Mouse (Mus musculus) cerebellum, postnatal 14 days (tissue): ENCODE data around the gene Fndc4.

Experiments used
- DNase-seq, 2 experiments: peaks; one replicate each; pipeline ENCODE4 v3.0.0; 2021; ENCODE audit warnings: mixed read lengths in 2 of 2

Gene Fndc4

DNA sequence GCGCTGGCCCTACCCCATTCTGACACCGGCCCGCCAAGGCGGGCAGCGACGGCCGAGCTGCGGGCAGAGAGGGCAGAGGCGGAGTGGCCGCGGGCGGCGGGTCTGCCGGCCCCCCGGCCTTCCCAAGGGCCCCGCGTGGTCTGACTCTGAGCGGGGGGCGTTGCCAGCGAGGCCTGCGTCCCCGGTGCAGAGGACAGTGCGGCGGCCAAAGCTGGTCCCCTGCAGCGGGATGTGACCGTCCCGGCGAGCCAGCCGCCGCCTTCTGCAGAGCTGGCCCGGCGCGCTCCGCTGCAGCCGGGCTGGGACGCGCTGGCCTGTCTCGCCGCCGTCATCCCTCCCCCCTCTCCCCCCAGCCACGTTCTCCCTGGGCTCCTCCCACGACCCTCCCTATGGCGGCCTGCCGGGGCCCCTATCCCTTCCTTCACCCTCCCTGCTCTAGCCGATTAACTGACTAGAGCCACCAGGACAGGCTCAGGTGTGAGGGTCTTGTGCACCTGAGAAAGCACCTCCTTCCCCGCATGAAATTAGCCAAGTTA lies at the start of gene Fndc4:
Fndc4 (minus strand) TSS at position 475 of the 536 bp plus-strand sequence.
- DNase-seq = peak; percentile 79 to 81

DNA sequence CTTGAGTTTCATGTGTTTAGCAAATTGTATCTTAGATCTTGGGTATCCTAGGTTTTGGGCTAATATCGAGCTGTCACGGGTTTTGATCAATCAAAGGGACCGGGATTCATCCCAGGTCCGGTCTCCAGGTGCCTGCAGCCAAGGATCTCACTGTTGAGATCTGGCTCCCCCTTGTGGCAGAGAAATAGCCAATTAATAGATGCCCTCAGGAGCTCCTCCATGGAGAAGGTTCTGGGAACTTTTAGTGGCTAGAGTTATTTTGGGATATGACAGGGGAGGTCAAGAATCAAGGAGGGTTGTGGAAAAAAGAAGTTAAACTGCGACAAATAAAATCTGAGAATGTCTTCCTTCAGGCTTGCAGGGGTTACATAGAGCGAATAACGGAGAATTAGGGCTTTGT lies 32.4 kb upstream of the Fndc4 start:
- DNase-seq = peak; percentile 77 to 79

- DNase-seq = peak; percentile 3 to 14
Measured at GRCm38 (mm10) chr5:31326850-31327249, 31.0 kb upstream of the Fndc4 start.

DNA sequence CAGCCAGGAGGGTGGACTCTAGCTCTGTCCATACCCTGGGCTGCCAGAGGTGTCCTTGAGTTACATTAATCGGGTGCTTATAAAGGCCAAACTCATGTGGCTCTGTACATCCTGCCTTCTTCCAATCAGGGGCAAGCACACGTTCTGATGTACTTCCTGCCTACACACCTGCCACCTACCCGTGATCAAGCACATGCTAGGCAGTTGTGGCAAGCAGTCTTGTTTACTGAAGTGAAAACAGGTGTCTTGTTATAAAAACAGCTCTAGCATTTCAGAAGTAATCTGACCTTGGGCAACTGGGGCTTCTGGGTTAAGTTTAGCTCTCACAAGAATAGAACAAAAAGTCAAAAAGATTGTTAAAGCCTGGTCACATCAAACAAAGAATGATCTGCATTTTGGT lies 28.2 kb upstream of the Fndc4 start:
- no peak for DNase-seq

GRCm38 (mm10) chr5:31322776-31323175 lies 26.9 kb upstream of the Fndc4 start:
- no peak for DNase-seq

GRCm38 (mm10) chr5:31312806-31313205 lies 16.9 kb upstream of the Fndc4 start:
- DNase-seq = no peak

GRCm38 (mm10) chr5:31303093-31303492 lies 7.2 kb upstream of the Fndc4 start:
- no peak for DNase-seq

GRCm38 (mm10) chr5:31301866-31302265 lies 6.0 kb upstream of the Fndc4 start:
- no peak for DNase-seq

DNA sequence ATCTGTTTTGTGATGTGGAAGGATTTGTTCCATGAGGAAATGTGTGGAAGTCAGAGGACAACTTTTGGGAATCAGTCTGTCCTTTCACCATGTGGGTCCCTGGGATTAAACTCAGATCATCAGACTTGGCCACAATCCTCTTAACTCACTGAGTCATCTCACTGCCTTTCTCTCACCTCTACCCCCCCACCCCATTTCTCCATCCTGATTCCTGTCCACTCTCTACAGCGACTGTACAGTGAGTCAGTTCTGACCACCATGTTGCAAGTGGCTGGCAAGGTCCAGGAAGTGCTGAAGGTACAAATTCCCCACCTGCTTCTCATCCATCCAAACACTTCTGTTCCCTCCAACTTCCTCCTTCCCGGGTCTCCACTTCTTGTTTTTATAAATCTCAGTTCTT lies 2.6 kb upstream of the Fndc4 start:
- no peak for DNase-seq

DNA sequence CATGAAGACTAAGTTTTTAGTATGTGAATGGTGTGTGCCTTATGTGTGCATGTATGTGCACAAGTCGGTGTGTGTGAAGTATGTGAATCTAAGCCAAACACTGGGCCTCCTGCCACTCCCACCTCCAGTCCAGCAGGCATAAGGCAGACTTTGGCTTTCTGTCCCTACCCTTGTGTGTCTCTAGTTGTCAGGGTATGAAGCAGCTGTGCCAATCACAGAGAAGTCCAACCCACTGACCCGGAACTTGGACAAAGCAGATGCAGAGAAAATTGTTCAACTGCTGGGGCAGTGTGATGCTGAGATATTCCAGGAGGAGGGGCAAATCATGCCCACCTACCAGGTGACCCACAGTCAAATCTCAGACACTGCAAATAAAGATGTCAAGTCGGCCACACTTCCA lies 2.1 kb upstream of the Fndc4 start:
- no peak for DNase-seq

DNA sequence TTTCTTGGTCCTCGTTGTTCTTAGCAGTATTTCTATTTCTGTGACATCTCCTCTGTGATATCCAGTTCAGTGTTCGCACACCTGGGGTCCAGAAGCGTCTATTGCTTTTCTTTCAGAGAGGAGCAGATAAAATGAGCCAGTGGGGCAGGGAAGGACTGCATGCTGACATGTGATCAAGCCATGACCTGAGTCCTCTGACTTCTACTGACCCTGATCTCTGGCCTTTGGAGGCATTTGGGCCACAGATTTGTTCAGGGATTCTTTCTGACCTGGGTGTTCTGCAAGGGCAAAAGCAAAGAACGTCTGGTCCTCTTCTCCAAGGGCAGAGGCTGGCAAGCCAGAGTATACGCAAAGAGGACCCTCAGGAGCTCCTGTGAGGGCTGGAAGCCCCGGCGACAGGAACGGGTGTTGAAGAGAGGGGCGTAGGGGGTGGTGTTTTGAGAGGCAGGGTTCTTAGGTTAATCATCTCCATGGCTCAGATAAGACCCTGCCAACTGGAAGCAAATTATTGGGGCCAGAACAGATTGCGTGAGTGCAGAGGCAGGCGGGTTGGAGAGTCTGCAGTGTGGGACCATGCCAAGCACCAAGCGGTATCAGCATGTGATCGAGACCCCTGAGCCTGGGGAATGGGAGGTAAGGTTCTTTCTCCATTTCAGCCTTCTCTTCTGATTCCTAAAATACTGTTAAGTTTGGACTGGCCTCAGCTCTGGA lies 1.3 kb upstream of the Fndc4 start, which contains the start of gene Gckr:
Gckr (plus strand) TSS at position 397 of the 711 bp plus-strand sequence.
- DNase-seq = no peak

GRCm38 (mm10) chr5:31294964-31295605 lies 795 bp downstream of the Fndc4 start:
- peak; percentile 28 to 29 for DNase-seq

- DNase-seq = no peak
Measured at GRCm38 (mm10) chr5:31291361-31291688, 4.6 kb downstream of the Fndc4 start.

- DNase-seq = peak; percentile 97 to 98
Measured at GRCm38 (mm10) chr5:31290521-31291360, 5.1 kb downstream of the Fndc4 start, which contains the start of gene Ift172. Gene Ift172, minus strand, starts transcription at chr5:31291116.

DNA sequence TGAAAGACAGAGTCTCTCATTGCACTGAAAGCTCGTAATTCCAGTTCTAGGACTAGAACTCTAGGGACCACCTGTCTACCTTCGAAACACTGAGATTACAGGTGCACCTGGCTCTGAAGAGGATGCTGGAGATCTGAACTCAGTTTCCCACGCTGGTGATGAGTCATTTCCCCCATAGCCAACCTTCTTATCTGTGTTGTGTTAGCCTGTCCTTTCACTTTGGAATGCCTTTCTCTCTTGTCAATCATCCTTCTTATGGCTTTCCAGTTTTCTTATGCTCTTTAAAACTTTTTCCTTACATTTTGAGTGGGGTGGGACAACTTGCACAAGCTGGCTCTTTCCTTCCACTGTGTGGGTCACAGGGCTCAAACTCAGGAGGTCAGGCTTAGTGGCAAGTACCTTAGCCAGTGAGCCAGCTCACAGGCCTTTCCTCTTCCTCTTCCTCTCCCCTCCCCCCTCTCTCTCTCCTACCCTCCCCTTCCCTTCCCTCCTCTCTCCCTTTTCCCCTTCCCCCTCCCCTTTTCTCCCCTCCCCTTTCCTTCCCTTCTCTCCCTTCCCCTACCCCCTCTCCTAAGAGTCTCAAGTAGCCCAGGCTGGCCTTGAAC lies 6.2 kb downstream of the Fndc4 start:
- DNase-seq = no peak

- no peak for DNase-seq
Measured at GRCm38 (mm10) chr5:31288655-31289054, 7.2 kb downstream of the Fndc4 start.

- no peak for DNase-seq
Measured at GRCm38 (mm10) chr5:31288225-31288624, 7.7 kb downstream of the Fndc4 start.

DNA sequence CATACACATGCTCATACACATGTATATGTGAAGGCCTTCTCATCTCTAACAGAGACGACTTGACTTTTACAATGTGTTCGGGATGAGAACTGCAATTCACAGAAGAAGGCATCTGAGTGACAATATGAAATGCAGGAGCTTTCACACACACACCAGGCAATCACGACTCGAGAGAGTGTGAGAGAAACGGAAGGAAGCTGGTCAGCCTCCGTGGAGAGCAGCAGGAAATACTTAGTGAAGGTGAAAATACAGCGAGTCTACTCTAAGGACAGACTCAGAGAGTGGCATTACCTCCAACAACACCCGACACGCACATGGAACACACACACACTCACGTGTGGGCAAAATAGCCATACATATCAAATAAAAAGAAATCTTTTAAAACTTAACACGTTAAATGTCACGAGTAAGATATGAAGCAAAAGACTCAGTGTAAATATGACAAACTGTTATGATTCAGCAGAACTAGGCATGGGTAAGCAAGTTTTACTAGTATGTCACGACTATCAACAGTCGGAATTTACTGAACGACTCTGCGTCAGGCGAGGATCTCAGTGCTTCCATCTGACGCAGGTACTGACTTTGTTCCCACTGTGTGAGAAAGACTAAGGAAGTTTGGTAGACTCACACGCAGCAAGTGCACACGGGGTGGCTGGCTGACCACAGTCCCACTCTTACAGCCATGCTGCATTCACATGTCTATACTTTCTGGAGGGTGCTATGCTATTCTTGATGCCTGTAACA lies 16.5 kb downstream of the Fndc4 start:
- DNase-seq = no peak

DNA sequence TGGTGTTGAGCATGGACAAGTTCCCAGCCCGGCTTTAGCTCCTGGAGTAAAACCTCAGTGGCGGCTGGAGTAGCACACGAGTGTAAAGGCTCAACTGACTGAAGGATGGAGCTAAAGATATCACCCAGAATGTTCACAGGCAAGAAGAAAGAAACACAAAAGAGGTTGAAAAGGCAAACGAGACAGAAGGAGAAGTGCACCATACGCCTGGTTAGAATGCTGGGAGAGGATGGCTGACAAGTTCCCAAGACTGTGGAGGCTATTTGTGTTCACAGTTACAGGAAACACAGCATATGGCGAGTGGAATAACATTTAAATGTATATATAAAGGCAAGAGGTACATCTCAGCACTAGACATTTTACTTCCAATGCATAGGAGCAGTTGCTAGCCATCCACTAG lies 22.9 kb downstream of the Fndc4 start:
- DNase-seq = no peak

GRCm38 (mm10) chr5:31267686-31268085 lies 28.2 kb downstream of the Fndc4 start:
- no peak for DNase-seq

DNA sequence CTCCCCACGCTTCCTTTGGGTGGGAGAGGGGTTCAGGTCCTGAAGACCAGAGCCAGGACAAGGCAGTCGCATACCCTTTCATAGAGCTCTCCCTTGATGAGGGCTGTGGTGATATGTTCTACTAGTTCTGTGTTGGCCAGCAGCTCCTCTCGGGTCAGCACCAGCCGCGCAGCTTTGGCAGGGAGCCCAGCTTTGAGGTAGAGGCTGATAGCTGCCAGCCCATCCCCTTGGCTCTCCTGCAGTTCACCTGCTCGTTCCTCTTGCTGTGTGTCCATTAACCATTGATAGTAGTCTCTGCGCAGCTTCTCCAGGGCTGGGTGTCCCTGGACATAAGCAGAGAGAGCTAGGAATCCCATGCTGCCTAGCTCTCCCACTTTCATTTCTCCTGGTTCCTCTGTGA lies 29.8 kb downstream of the Fndc4 start:
- peak; percentile 50 to 58 for DNase-seq

DNA sequence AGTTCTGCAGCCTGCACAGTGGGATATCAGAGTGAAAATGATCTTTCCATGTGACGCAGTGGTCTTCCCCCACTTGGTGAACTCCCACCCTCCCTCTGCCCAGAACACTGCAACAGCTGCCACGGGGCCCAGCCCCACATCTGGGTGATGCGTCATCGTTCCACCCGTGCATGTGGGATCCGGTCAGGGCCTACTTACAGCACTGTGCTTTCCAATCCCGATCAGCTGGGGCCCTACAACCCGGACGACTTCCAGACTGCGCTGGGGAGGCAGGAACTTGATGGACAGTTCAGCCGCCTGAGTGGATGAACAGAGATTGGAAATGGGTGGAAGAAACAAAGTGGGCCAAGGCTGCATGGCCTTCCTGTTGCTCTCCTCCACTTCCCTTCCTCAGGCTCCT lies 38.3 kb downstream of the Fndc4 start:
- no peak for DNase-seq
